Mouse (Mus musculus) midbrain, embryonic 15.5 days (tissue): ENCODE results near the gene Spryd4. TPM values are rescaled to one million over a fixed set of nuclear protein-coding genes. Genes with fewer than 3 reads are reported as not detected.
"Not testable (repeated sequence)": the region's sequence is repeated elsewhere in the genome, so short reads cannot be mapped to it uniquely, and the experiment has no call there.

Experiments
- ATAC-seq: fragments of 200-750 bp; cut with Nextera tagmentation; replicated peaks from 2 replicates; pipeline ENCODE4 v1.8.0; 2017; ENCODE audit warnings: moderate TSS enrichment
- H3K27ac ChIP-seq: fragments of 300-500 bp; sonication (generic); 2 replicates; pipeline ENCODE4 v1.5.1; 2015; ENCODE audit warnings: mild to moderate bottlenecking, inconsistent platforms
- H3K27me3 ChIP-seq: fragments of 300-500 bp; sonication (generic); replicated peaks from 2 replicates; pipeline ENCODE4 v1.6.1; 2015; ENCODE audit warnings: inconsistent platforms
- H3K36me3 ChIP-seq: fragments of 300-500 bp; sonication (generic); replicated peaks from 2 replicates; pipeline ENCODE4 v1.6.1; 2015; ENCODE audit warnings: inconsistent platforms
- H3K4me1 ChIP-seq: fragments of 300-500 bp; sonication (generic); 2 replicates; pipeline ENCODE4 v1.6.1; 2015; ENCODE audit warnings: inconsistent platforms
- H3K4me2 ChIP-seq: fragments of 300-500 bp; sonication (generic); 2 replicates; pipeline ENCODE4 v1.6.1; 2015; ENCODE audit warnings: inconsistent platforms, mild to moderate bottlenecking, moderate library complexity
- H3K4me3 ChIP-seq: fragments of 300-500 bp; sonication (generic); 2 replicates; pipeline ENCODE4 v1.5.1; 2015; ENCODE audit warnings: mild to moderate bottlenecking, inconsistent platforms
- H3K9ac ChIP-seq: fragments of 300-500 bp; sonication (generic); 2 replicates; pipeline ENCODE4 v1.6.1; 2015; ENCODE audit warnings: mild to moderate bottlenecking, inconsistent platforms
- H3K9me3 ChIP-seq: fragments of 300-500 bp; sonication (generic); 2 replicates; pipeline ENCODE4 v1.6.1; 2016; ENCODE audit warnings: inconsistent platforms
- WGBS: fragments of 180-500 bp; shearing (Covaris S2); methylation state at CpG from one replicate; pipeline ENCODE4 v1.1.7; 2015; ENCODE audit warnings: mixed read lengths; 5-methylcytosine and 5-hydroxymethylcytosine counted together
- polyA plus RNA-seq: library from polyadenylated mRNA; unstranded; fragments of >200 nt; fragmentation: Nextera tagmentation; extraction: Ambion mirVana; gene quantifications from 2 replicates; pipeline ENCODE4 v1.2.1, GENCODE M21; 2015

The Spryd4 gene
- polyA plus RNA-seq, 1 experiment from 2014 or later: 20.2 TPM

DNA sequence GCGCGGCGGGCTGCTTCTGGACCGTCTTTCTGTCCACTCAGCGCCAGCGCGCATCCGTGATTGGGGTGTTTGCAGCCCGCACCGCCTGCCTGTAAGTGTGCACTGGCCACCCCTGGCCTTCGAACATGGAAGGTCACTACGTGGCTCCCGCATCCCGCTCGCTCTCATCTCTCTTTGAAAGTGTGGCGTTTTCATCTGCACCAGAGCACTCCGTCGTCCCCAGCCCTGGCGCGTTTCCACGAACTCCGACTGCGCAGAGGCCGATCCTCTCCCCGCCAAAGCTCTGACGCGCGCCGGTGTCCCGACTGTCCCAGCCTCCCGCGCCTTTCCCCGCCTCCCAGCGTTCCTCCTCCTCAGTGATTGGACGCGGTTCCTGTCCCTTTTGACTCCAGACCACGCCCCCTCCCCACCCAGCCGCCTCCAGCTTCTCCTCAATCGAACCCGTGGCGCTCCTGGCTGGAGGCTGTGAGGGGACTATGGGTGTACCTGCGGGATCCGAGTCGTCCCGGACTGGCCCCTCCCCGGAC lies 17.5 kb downstream of the Spryd4 start, which contains the start of gene Gls2:
Gene Gls2 (plus strand): TSS at position 434 of the 527 bp plus-strand sequence.
- H3K27ac ChIP-seq: peak within 1 kb of the TSS; percentile 42; the same call in 1 of the 2 replicates
- peak; percentile 97 for ATAC-seq
- peaks cover 21% of the 10 kb centered on the region for H3K27me3 ChIP-seq
- H3K9me3 ChIP-seq: no peaks in the 10 kb centered on the region
- no peaks in the 10 kb centered on the region for H3K36me3 ChIP-seq
- H3K4me1 ChIP-seq: peaks cover 14% of the 10 kb centered on the region
- H3K4me3 ChIP-seq: peak within 1 kb of the TSS; percentile 66
- under 1% methylated on average over 45 of the region's 46 CpGs for WGBS
- H3K4me2 ChIP-seq: peak within 1 kb of the TSS; percentile 99
- peak within 1 kb of the TSS; percentile 56 for H3K9ac ChIP-seq

DNA sequence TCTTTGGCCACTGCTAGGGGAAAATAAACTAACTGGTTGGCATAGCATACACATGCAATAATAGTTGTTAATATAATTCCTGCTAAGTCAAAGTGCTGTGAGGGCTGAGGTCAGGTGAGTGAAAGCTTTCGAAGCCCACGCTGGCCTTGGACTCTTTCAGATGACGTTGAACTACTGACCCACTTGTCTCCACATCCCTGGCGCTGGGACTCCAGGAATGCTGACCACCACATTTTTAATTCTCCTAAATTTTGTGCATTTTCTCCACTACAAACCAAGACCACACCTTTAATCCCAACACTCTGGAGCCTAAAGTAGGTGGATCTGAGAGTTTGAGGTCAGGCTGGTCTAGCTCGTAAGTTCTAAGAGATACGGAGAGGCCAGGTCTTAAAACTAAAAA lies 18.5 kb downstream of the Spryd4 start:
- no peak for ATAC-seq
- Histone ChIP-seq H3K4me2 (no peak overlapping the region), H3K4me3 (no peak overlapping the region), H3K9ac (no peak overlapping the region), H3K36me3 (no peaks in the 10 kb centered on the region), H3K27me3 (peaks cover 21% of the 10 kb centered on the region), H3K27ac (no peak overlapping the region), H3K4me1 (peaks cover 14% of the 10 kb centered on the region), H3K9me3 (no peaks in the 10 kb centered on the region)
- WGBS: 93% methylated on average over 6 of the region's 6 CpGs

DNA sequence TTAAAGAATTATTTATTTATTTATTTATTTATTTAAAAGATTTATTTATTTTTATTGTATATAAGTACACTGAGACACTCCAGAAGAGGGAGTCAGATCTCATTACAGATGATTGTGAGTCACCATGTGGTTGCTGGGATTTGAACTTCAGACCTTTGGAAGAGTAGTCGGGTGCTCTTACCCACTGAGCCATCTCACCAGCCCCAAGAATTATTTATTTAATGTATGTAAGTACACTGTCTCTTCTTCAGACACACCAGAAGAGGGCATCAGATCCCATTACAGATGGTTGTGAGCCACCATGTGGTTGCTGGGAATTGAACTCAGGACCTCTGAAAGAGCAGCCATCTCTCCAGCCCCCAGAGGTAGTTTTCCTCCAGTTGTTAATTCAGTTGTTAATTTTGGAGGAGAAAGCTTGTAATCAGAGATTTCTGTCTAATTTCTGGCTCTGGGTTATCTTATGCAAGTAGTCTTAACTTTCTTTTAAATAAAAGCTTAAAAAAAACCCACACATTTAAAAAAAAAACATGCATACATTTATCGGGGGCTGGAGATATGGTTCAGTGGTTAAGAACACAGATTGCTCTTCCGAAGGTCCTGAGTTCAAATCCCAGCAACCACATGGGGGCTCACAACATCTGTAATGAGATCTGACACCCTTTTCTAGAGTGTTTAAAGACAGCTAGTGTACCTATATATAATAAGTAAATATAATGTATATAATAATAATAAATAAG lies 19.4 kb downstream of the Spryd4 start:
- H3K36me3 ChIP-seq, ATAC-seq, H3K4me3 ChIP-seq, H3K4me2 ChIP-seq, H3K27ac ChIP-seq, H3K9ac ChIP-seq, H3K9me3 ChIP-seq: not testable (repeated sequence)
- Histone ChIP-seq H3K4me1 (peaks cover 14% of the 10 kb centered on the region), H3K27me3 (peaks cover 21% of the 10 kb centered on the region)
- 89% methylated on average over 3 of the region's 3 CpGs for WGBS

DNA sequence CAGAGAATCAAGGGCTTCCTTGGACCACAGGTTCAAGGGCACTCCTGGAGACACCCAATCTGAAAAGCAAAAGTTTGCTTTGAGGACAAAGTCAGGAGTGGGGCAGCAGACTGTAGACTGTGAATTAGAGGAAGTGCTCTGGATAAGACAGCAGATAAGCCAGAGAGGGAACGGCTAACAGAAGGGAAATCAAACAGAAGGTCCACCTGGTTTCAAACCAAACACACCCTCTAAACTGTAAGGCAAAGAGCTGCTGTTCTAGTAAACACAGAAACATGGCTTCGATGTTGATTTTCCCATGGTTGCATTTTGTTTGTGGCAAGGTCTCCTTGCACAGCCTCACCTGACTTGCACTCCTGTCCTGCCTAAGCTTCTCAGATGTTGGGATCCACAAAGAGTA lies 20.1 kb downstream of the Spryd4 start:
- H3K36me3 ChIP-seq: no peaks in the 10 kb centered on the region
- H3K27ac ChIP-seq: no peak overlapping the region
- ATAC-seq: no peak
- no peak overlapping the region for H3K9ac ChIP-seq
- no peak overlapping the region for H3K4me2 ChIP-seq
- no peak overlapping the region for H3K4me3 ChIP-seq
- 90% methylated on average over 2 of the region's 2 CpGs for WGBS
- H3K9me3 ChIP-seq: no peaks in the 10 kb centered on the region
- peaks cover 18% of the 10 kb centered on the region for H3K27me3 ChIP-seq
- H3K4me1 ChIP-seq: peaks cover 14% of the 10 kb centered on the region

DNA sequence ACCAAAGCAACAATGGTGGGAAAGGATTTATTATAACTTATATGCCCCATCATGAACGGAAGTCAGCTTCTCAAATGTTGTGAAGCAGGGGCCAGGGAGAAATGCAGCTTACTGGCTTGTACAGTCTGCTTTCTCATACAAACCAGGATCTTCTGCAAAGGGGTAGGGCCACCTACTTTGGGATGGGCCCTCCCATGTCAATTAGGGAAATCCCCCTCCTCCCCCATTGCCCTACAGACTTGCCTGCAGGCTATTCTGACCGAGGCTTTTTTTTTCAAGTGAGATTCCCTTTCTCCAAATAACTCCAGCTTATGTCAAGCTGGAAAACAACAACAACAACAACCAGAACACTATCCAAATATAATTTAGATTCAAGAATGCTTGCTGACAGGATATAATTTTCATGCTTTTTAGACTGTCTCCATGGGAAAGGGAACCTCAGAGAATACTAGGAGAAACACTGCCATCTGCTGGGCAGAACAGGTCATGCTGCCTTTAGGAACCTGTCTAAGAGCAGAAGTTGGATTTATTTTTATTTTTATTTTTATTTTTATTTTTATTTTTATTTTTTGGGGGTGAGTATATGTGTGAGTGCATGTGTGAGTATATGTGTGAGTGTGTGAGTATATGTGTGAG lies 23.2 kb downstream of the Spryd4 start:
- H3K9me3 ChIP-seq: no peaks in the 10 kb centered on the region
- no peak overlapping the region for H3K9ac ChIP-seq
- H3K27ac ChIP-seq: no peak overlapping the region
- ATAC-seq: no peak
- no peak overlapping the region for H3K4me2 ChIP-seq
- WGBS: 45% methylated on average over 2 of the region's 2 CpGs
- no peaks in the 10 kb centered on the region for H3K36me3 ChIP-seq
- H3K4me1 ChIP-seq: no peaks in the 10 kb centered on the region; the same call in 1 of the 2 replicates
- no peak overlapping the region for H3K4me3 ChIP-seq
- H3K27me3 ChIP-seq: peaks cover 5% of the 10 kb centered on the region; the same call in 1 of the 2 replicates

DNA sequence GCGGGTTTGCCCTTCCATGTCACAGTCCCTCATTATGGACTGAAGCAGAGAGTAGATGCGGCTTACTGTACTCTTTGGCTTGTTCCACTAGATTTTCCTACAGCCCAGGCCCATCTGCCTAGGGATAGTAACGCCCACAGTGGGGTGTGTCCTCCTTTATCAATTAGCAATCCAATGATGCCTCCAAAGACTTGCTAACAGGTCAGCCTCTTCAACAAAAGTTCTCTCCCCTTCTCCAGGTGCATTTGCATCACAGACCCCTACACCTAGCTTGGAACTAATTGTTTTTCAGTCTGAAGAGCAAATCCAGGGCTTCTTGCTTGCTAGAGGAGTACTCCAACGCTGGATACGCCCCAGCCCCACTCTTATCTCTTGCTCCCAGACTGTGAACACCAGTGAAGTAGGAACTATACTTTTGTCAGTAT lies 24.4 kb downstream of the Spryd4 start:
- Histone ChIP-seq H3K4me3 (no peak overlapping the region), H3K9me3 (no peaks in the 10 kb centered on the region), H3K27me3 (no peaks in the 10 kb centered on the region; the same call in 1 of the 2 replicates), H3K4me1 (no peaks in the 10 kb centered on the region; the same call in 1 of the 2 replicates), H3K4me2 (no peak overlapping the region), H3K36me3 (no peaks in the 10 kb centered on the region), H3K27ac (no peak overlapping the region), H3K9ac (no peak overlapping the region)
- 72% methylated on average over 5 of the region's 5 CpGs for WGBS
- no peak for ATAC-seq

DNA sequence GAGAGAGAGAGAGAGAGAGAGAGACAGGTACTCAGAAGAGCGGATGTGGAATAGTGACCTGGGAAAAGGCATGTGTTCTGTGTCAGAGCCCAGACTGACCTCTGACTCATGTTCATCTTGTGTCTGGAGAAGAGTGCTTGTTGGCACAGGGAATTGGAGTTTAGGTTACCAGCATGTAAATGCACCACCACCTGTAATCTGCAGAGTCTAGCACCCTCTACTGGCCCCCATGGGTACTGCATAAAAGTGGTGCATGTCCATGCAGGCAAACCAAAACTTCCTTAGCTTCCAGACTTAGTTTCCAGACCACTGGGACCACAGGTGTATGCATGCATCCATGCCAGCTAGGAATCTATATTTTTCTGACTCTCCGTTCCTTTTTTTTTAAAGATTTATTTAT lies 25.6 kb downstream of the Spryd4 start:
- H3K4me1 ChIP-seq: no peaks in the 10 kb centered on the region; the same call in 1 of the 2 replicates
- no peak overlapping the region for H3K27ac ChIP-seq
- H3K9me3 ChIP-seq: no peaks in the 10 kb centered on the region
- H3K4me2 ChIP-seq: no peak overlapping the region
- no peaks in the 10 kb centered on the region for H3K36me3 ChIP-seq
- ATAC-seq: no peak
- no peaks in the 10 kb centered on the region; the same call in 1 of the 2 replicates for H3K27me3 ChIP-seq
- 46% methylated on average over 2 of the region's 2 CpGs for WGBS
- no peak overlapping the region for H3K9ac ChIP-seq
- H3K4me3 ChIP-seq: no peak overlapping the region

DNA sequence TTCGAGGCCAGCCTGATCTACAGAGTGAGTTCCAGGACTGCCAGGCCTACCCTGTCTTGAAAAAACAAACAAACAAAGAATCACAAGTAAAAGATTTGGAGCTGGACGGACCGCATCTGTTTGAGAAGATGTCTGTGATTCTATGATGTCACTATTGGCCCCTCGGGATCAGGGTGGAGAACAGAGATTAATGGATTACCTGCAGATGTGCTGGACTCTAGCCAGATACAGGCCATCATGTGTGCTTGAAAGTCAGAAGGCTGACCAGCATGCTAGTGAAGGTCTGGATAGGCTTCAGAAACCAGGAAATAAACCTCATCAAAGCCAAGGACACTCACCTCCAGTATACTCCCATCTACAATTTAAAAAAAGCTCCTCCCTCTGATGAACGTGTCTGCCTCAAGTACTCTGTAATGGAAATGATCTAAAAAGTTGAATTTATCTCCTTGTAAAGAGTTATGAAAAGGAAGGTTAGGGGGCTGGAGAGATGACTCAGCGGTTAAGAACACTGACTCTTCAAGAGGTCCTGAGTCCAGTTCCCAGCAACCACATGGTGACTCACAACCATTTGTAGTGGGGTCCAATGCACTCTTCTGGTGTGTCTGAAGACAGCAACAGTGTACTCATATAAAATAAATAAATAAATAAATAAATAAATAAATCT lies 26.2 kb downstream of the Spryd4 start:
- Histone ChIP-seq H3K4me1 (no peaks in the 10 kb centered on the region; the same call in 1 of the 2 replicates), H3K4me3 (no peak overlapping the region), H3K9ac (no peak overlapping the region), H3K9me3 (no peaks in the 10 kb centered on the region), H3K27me3 (no peaks in the 10 kb centered on the region; the same call in 1 of the 2 replicates), H3K36me3 (no peaks in the 10 kb centered on the region), H3K27ac (no peak overlapping the region), H3K4me2 (no peak overlapping the region)
- no peak for ATAC-seq
- WGBS: 76% methylated on average over 6 of the region's 6 CpGs

DNA sequence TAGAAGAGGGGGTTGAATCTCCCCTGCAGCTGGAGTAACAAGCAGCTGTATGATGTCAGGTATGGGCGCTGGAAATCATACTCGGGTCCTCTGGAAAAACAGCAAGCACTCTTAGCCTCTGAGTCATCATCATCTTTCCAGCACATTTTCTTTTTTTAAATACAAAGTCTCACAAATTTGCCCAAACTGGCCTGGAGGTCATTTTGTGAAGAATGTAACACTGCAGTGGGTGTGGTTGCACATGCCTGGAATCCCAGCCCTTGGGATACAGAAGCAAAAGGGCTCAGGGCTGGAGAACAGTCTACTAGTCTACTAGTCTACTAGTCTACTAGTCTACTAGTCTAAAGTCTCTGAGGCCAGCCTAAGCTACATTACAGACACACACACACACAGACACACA lies 27.3 kb downstream of the Spryd4 start:
- Histone ChIP-seq H3K36me3 (no peaks in the 10 kb centered on the region), H3K4me3 (no peak overlapping the region), H3K27ac (no peak overlapping the region), H3K9ac (no peak overlapping the region), H3K27me3 (no peaks in the 10 kb centered on the region), H3K9me3 (no peaks in the 10 kb centered on the region), H3K4me2 (no peak overlapping the region), H3K4me1 (no peaks in the 10 kb centered on the region; the same call in 1 of the 2 replicates)
- no peak for ATAC-seq
- WGBS: 94% methylated on average over 2 of the region's 2 CpGs

DNA sequence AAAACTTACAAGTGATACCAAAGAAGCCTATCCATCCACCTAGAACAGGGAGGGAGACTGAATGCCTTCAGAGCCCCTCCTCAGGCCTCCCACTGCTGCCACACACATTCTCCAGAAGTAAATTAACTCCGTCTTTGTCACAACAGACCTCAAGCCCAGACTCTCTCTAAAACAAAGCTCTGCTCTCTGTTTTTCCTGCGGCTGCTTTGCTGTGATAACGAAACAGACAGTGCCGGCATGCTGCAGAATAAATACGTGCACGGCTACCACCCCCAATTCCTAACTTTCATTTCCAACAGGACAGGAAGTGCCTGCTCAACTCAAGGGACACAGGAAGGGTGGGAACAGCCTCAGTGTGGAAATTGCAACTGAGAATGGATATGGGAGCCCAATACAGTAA lies 31.6 kb downstream of the Spryd4 start, which contains the start of gene Rbms2:
Gene Rbms2 (minus strand): TSS at position 309 of the 400 bp plus-strand sequence.
- no peaks in the 10 kb centered on the region for H3K36me3 ChIP-seq
- peaks cover 10% of the 10 kb centered on the region for H3K4me1 ChIP-seq
- no peak within 1 kb of the TSS for H3K27ac ChIP-seq
- no peak for ATAC-seq
- H3K9me3 ChIP-seq: no peaks in the 10 kb centered on the region
- H3K9ac ChIP-seq: no peak within 1 kb of the TSS
- no peak within 1 kb of the TSS; the same call in 1 of the 2 replicates for H3K4me2 ChIP-seq
- H3K4me3 ChIP-seq: no peak within 1 kb of the TSS
- 5% methylated on average over 6 of the region's 6 CpGs for WGBS
- no peaks in the 10 kb centered on the region for H3K27me3 ChIP-seq

DNA sequence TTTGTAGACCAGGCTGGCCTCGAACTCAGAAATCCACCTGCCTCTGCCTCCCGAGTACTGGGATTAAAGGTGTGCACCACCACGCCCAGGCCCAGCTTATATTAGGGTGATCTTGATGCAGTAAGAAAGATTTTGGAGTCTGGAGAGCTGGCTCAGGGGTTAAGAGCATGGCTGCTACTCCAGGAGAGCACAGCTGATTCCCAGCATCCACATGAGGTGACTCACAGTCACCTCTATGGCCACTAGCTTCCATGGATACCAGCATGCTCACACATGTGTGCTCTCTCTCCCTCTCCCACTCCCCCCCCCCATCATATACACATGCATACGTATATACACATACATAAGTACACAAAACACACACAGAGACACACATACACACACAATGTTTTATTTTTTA lies 34.3 kb downstream of the Spryd4 start:
- Histone ChIP-seq H3K4me1 (peaks cover 10% of the 10 kb centered on the region), H3K27ac (no peak overlapping the region), H3K27me3 (no peaks in the 10 kb centered on the region), H3K9ac (no peak overlapping the region), H3K4me2 (no peak overlapping the region), H3K9me3 (no peaks in the 10 kb centered on the region), H3K36me3 (no peaks in the 10 kb centered on the region), H3K4me3 (no peak overlapping the region)
- no peak for ATAC-seq
- WGBS: 93% methylated on average over 4 of the region's 4 CpGs
